Mouse (Mus musculus) ES-Bruce4 (cell line): ENCODE data around the gene Palm2. TPM values are rescaled to one million over a fixed set of nuclear protein-coding genes. Genes with fewer than 3 reads are reported as not detected.

Experiments used
- H3K27ac ChIP-seq: 2 replicates; pipeline ENCODE4 v1.5.1; 2012; ENCODE audit warnings: low read length, inconsistent platforms; ENCODE audit not compliant: insufficient read depth
- H3K27me3 ChIP-seq: 2 replicates; pipeline ENCODE4 v1.6.1; 2012; ENCODE audit warnings: mild to moderate bottlenecking, low read length, inconsistent platforms; ENCODE audit not compliant: control insufficient read depth, poor library complexity, insufficient read depth, severe bottlenecking
- H3K36me3 ChIP-seq: 2 replicates; pipeline ENCODE4 v1.6.1; 2012; ENCODE audit warnings: inconsistent platforms, mild to moderate bottlenecking, low read length, moderate library complexity; ENCODE audit not compliant: control insufficient read depth, poor library complexity, insufficient read depth, severe bottlenecking
- H3K4me1 ChIP-seq: one replicate; pipeline ENCODE4 v1.8.1; 2011; ENCODE audit warnings: low read length; ENCODE audit not compliant: control insufficient read depth, insufficient read depth
- H3K4me3 ChIP-seq: 2 replicates; pipeline ENCODE4 v1.5.1; 2011; ENCODE audit warnings: low read depth, mild to moderate bottlenecking, low read length
- H3K9ac ChIP-seq: 2 replicates; pipeline ENCODE4 v1.6.1; 2012; ENCODE audit warnings: low read depth, mild to moderate bottlenecking, inconsistent platforms; ENCODE audit not compliant: poor library complexity, severe bottlenecking
- H3K9me3 ChIP-seq: replicated peaks from 2 replicates; pipeline ENCODE4 v1.6.1; 2012; ENCODE audit warnings: mild to moderate bottlenecking, low read length, inconsistent platforms; ENCODE audit not compliant: control insufficient read depth, poor library complexity, insufficient read depth, severe bottlenecking
- CTCF ChIP-seq: IDR thresholded peaks from one replicate; pipeline ENCODE4 v1.8.1; 2011; ENCODE audit warnings: low read depth, low read length
- EP300 ChIP-seq: IDR thresholded peaks from 2 replicates; pipeline ENCODE4 v1.6.1; 2011; ENCODE audit warnings: low read depth, low read length; ENCODE audit not compliant: insufficient read depth
- POLR2A ChIP-seq: IDR thresholded peaks from one replicate; pipeline ENCODE4 v1.8.1; 2011; ENCODE audit warnings: low read length; ENCODE audit not compliant: insufficient read depth
- polyA plus RNA-seq: library from polyadenylated mRNA; stranded (reverse); fragments of >200 nt; gene quantifications from 2 replicates; pipeline ENCODE4 v1.2.4, GENCODE M21; 2011; ENCODE audit warnings: low read depth; ENCODE audit not compliant: missing spikeins, insufficient read depth, insufficient read length

Gene Palm2
- polyA plus RNA-seq, 1 experiment, result 3.4 TPM

- Histone ChIP-seq H3K9me3 (no peaks in the 10 kb centered on the region), H3K9ac (no peak overlapping the region), H3K27me3 (no peaks in the 10 kb centered on the region), H3K27ac (no peak overlapping the region), H3K36me3 (no peaks in the 10 kb centered on the region), H3K4me1 (no peaks in the 10 kb centered on the region), H3K4me3 (no peak overlapping the region)
- TF ChIP-seq CTCF, result no peak
- no peak for TF ChIP-seq POLR2A
- no peak for TF ChIP-seq EP300
These were observed 142.0 kb downstream of the Palm2 start for GRCm38 (mm10) chr4:57576095-57576494.

- no peak overlapping the region for H3K4me3 ChIP-seq
- no peaks in the 10 kb centered on the region for H3K27me3 ChIP-seq
- H3K27ac ChIP-seq, result no peak overlapping the region
- no peaks in the 10 kb centered on the region for H3K4me1 ChIP-seq
- no peaks in the 10 kb centered on the region for H3K36me3 ChIP-seq
- H3K9ac ChIP-seq, result no peak overlapping the region
- no peak for TF ChIP-seq POLR2A
- TF ChIP-seq CTCF, result no peak
- no peak for TF ChIP-seq EP300
- H3K9me3 ChIP-seq, result no peaks in the 10 kb centered on the region
These were observed 145.6 kb downstream of the Palm2 start for GRCm38 (mm10) chr4:57579683-57580082.

GRCm38 (mm10) chr4:57585281-57585800 lies 151.3 kb downstream of the Palm2 start:
- Histone ChIP-seq H3K36me3 (no peaks in the 10 kb centered on the region), H3K4me3 (no peak overlapping the region), H3K4me1 (no peaks in the 10 kb centered on the region), H3K9ac (no peak overlapping the region), H3K27ac (no peak overlapping the region), H3K27me3 (no peaks in the 10 kb centered on the region), H3K9me3 (no peaks in the 10 kb centered on the region)
- TF ChIP-seq CTCF (no peak), EP300 (no peak), POLR2A (no peak)

- TF ChIP-seq EP300, result no peak
- H3K9me3 ChIP-seq, result no peaks in the 10 kb centered on the region
- no peak overlapping the region for H3K9ac ChIP-seq
- no peaks in the 10 kb centered on the region for H3K27me3 ChIP-seq
- no peak overlapping the region for H3K4me3 ChIP-seq
- H3K4me1 ChIP-seq, result no peaks in the 10 kb centered on the region
- H3K27ac ChIP-seq, result no peak overlapping the region
- H3K36me3 ChIP-seq, result no peaks in the 10 kb centered on the region
These were observed 153.0 kb downstream of the Palm2 start for GRCm38 (mm10) chr4:57586933-57587658.

GRCm38 (mm10) chr4:57588356-57588755 lies 154.3 kb downstream of the Palm2 start:
- Histone ChIP-seq H3K36me3 (no peaks in the 10 kb centered on the region), H3K9ac (no peak overlapping the region), H3K4me3 (no peak overlapping the region), H3K27ac (no peak overlapping the region), H3K27me3 (no peaks in the 10 kb centered on the region), H3K9me3 (no peaks in the 10 kb centered on the region), H3K4me1 (no peaks in the 10 kb centered on the region)
- TF ChIP-seq CTCF, result no peak

GRCm38 (mm10) chr4:57592751-57593150 lies 158.7 kb downstream of the Palm2 start:
- no peak overlapping the region for H3K4me3 ChIP-seq
- H3K27me3 ChIP-seq, result no peaks in the 10 kb centered on the region

More at GRCm38 (mm10) chr4:57592751-57593150, 158.7 kb downstream of the Palm2 start:
- TF ChIP-seq EP300 (no peak), POLR2A (no peak), CTCF (no peak)
- Histone ChIP-seq H3K9me3 (no peaks in the 10 kb centered on the region), H3K27ac (no peak overlapping the region), H3K4me1 (no peaks in the 10 kb centered on the region), H3K36me3 (no peaks in the 10 kb centered on the region), H3K9ac (no peak overlapping the region)
